Mouse (Mus musculus) heart, adult 2 months (tissue): ENCODE data around the gene Tpra1.

Experiments
- CTCF ChIP-seq: fragments of 200-600 bp; IDR thresholded peaks from 2 replicates; pipeline ENCODE4 v1.8.1; 2022; ENCODE audit warnings: antibody characterized with exemption, mild to moderate bottlenecking, moderate library complexity
- EP300 ChIP-seq: fragments of 200-500 bp; IDR thresholded peaks from 2 replicates; pipeline ENCODE4 v1.6.1; 2011; ENCODE audit warnings: low read depth, low read length, control low read depth; ENCODE audit not compliant: insufficient read depth

- TF ChIP-seq EP300 (no peak), CTCF (no peak)
Measured at GRCm38 (mm10) chr6:88904456-88904974, 2.5 kb downstream of the Tpra1 start.
